Mouse (Mus musculus) naive thymus-derived CD4-positive, alpha-beta T cell, adult 2 months (primary cell): ENCODE data around the gene Cdc42bpa.

Experiments used
- DNase-seq: peaks from one replicate; pipeline ENCODE4 v3.0.0-alpha.2; 2011; ENCODE audit warnings: low read depth

The Cdc42bpa gene

GRCm38 (mm10) chr1:180192866-180193265 lies 232.6 kb downstream of the Cdc42bpa start:
- DNase-seq: no peak

GRCm38 (mm10) chr1:180193391-180193935 lies 233.2 kb downstream of the Cdc42bpa start:
- no peak for DNase-seq

GRCm38 (mm10) chr1:180194048-180194447 lies 233.8 kb downstream of the Cdc42bpa start:
- DNase-seq: no peak

GRCm38 (mm10) chr1:180194781-180195471 lies 234.7 kb downstream of the Cdc42bpa start:
- peak; percentile 54 for DNase-seq

DNA sequence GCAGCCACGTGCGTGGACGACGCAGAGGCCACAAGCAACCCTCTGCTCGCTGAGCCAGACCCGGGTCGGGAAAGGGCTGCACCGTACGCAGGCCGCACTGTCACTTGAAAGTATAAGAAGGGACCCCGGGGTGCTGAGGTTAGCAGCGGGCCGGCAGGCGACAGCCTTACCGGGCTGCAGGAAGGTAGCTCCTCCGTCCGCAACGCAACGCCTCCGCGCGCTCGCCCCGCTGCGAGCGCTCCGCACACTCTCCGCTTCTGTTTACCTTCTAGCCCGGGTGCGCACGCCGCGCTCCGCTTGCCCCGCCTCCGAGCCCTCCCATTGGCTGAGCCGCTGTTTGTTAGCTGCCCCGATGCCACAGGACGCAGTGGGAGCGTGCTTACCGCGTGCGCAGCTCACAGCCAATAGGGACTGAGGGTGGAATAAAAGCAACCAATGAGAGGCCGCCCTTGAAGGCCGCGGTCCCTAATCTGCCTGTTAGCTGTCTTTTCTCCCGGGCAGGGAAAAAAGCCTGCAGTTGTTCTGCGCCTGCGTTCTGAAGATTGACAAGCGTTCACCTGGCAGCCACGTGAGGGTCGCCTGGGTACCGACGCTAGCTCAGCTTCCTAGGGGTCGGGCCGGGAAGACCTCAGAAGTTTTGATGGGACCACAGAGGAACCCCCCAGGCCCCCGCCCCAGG lies 235.6 kb downstream of the Cdc42bpa start:
- DNase-seq: peak; percentile 98

DNA sequence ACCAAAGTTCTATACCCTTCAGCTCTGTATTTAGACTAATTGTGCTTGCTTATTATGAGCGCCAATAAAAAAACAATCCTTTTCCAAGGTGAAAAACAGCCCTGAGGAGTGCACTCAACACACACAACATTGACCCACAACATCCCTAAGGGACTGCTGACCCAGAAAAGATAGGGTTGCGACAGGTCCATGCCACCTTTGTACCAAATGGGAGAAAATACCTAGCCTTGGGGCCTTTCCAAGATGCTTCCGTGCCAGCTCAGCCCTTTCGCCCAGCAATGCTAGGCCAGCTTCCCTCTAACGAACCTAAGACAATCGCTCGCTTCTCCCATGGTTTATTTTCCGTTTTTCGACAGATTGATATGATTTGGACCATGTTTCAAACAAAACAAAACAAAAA lies 236.2 kb downstream of the Cdc42bpa start:
- DNase-seq: no peak

DNA sequence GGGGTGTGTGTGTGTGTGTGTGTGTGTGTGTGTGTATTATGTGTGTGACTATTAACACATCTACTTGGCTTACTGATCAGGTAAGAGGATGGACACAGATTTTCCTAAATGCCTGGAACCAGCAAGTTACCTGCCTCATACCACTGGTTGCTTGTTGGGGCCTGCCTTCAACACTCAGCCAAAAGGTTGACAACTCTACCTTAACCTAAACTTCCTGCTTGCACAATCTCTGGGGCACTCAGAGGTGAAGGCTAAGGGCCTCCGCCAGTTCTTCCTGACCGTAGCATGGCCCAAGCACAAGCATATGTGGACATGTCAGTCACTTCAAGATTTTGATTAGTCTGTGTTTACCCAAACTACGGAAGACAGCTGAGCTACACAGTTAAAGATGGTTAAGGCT lies 237.7 kb downstream of the Cdc42bpa start:
- DNase-seq: no peak

DNA sequence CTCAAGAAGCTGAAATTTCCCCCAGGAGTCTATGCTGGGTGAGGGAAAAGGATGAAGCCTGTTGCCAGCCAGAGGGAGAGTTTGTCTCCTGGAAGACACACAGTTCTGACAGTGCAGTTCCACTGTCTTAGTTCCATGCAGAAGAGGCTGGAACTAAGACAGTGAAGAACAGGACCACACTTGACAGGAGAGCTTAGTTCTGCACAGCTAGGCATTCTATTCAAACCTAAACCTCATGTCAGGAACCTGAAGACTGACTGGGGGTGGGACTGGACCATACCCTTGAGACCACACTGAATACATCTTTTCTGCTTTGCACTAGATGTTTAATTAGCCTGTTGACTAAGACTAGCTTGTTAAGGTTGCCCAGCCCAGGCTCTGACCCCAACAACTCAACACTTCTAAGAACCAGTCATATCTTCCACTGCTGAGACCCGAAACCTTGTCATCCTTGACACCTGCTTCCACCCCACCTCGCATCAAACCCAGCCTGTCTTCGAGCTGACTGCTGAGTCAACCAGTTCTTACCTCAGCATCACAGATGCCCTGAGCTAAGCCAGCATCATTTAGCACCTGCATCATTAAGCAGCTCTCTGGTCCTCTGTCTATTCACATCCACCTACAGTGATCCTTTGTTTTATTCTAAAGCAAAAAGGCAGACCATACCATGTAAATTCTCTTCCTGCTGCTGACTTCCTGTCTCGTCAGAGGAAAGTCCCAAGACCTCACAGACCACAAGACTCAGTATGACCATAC lies 238.9 kb downstream of the Cdc42bpa start, which contains the start of gene Coq8a:
Gene Coq8a, minus strand, starts transcription at position 644 of the 756 bp plus-strand sequence.
- DNase-seq: peak; percentile 57

DNA sequence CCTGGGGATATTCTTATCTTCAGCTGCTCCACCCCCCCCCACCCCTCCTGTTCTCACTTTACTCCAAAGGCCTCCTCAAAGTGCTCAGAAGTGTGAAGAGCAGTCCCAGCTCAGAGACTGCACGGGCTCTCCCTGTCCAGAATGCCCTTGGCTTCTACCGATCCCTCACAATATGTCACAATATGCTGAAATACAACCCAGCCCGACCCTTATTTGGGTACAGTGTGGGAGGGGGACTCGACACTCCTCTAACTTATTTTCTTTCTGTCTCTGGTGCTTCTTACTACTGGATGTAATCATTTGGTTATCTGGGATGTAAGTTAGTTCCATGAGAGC lies 239.4 kb downstream of the Cdc42bpa start:
- DNase-seq: no peak

DNA sequence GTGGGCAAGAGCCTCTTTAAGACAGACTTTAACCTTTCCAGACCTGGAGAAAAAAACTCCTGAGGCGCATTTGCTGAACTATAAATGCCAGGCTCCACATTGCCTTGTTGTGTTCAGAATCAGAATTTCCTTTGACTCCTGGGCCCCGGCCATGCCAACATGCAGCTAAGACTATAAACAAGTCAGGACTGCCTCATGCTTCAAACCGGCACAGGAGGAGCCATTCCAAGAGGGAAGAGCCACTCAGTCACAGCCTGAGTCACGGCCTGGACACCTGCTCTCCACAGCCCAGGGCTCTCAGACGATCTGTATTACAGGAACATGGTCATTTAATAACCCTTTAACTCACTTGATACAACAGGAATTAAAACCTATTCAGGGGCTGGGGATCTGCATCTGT lies 240.4 kb downstream of the Cdc42bpa start:
- no peak for DNase-seq

- no peak for DNase-seq
Observed at GRCm38 (mm10) chr1:180208370-180208769, 248.1 kb downstream of the Cdc42bpa start.

DNA sequence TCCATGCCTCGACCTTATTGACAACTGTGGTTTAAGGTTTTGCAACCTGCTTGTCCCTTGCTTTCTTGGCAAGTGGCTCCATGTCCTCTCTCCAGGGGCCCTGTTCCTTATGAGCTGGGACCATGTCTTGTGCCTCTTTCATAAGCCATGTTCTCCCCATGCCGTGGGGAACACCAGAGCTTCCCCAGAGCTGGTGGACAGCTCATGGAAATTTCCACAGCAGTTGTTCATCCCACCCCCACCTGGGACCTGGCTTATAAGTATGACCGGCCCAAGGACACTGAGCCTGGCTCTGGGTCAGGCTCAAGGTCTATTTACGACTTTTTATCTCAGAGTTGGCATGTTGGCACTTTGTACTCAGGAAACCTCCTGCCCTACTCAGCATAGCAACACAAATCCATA lies 249.8 kb downstream of the Cdc42bpa start:
- no peak for DNase-seq

GRCm38 (mm10) chr1:180210781-180211271 lies 250.6 kb downstream of the Cdc42bpa start:
- no peak for DNase-seq

GRCm38 (mm10) chr1:180212911-180213310 lies 252.6 kb downstream of the Cdc42bpa start:
- DNase-seq: no peak

DNA sequence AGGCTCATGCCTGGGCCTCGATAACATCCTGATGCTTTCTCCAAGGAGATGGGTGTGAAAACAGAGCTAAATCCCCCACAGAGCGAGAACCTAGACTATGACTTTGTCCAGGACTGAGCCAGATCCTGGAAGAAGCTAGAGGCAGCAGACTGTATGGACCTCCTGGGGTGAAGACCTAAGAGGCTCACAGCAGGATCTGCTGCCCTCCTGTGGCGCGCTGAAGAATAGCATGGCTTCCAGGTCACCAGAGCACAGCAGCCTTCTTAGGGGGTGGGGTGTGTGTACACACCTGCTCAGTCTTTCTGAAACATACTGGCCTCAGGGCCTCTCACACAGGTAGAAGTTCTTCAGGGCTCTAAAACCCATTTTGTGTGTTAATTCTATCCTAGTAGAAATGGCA lies 254.8 kb downstream of the Cdc42bpa start:
- peak; percentile 82 for DNase-seq
